Mouse (Mus musculus) neural tube, embryonic 15.5 days (tissue): ENCODE measurements at regions not wholly inside any gene's neighbourhood (a gene's known extent, or its start where the extent isn't known, plus 50 kb on each side); places are given as distances from the start of the nearest gene placed in this dataset.

ENCODE experiments used
- ATAC-seq: fragments of 200-750 bp; cut with Nextera tagmentation; 2 replicates; pipeline ENCODE4 v1.8.0; 2017; ENCODE audit warnings: mild to moderate bottlenecking, moderate TSS enrichment, moderate library complexity; ENCODE audit not compliant: low FRiP score
- H3K27ac ChIP-seq: fragments of 300-500 bp; sonication (generic); replicated peaks from 2 replicates; pipeline ENCODE4 v1.5.1; 2015; ENCODE audit warnings: mild to moderate bottlenecking, inconsistent platforms
- H3K27me3 ChIP-seq: fragments of 300-500 bp; sonication (generic); replicated peaks from 2 replicates; pipeline ENCODE4 v1.6.1; 2015; ENCODE audit warnings: inconsistent platforms
- H3K36me3 ChIP-seq: fragments of 300-500 bp; sonication (generic); 2 replicates; pipeline ENCODE4 v1.6.1; 2015; ENCODE audit warnings: inconsistent platforms
- H3K4me1 ChIP-seq: fragments of 300-500 bp; sonication (generic); 2 replicates; pipeline ENCODE4 v1.6.1; 2015; ENCODE audit warnings: inconsistent platforms
- H3K4me2 ChIP-seq: fragments of 300-500 bp; sonication (generic); 2 replicates; pipeline ENCODE4 v1.6.1; 2015; ENCODE audit warnings: inconsistent platforms, mild to moderate bottlenecking, moderate library complexity
- H3K4me3 ChIP-seq: fragments of 300-500 bp; sonication (generic); replicated peaks from 2 replicates; pipeline ENCODE4 v1.5.1; 2015; ENCODE audit warnings: mild to moderate bottlenecking, inconsistent platforms
- H3K9ac ChIP-seq: fragments of 300-500 bp; sonication (generic); replicated peaks from 2 replicates; pipeline ENCODE4 v1.6.1; 2015; ENCODE audit warnings: mild to moderate bottlenecking, inconsistent platforms
- H3K9me3 ChIP-seq: fragments of 300-500 bp; sonication (generic); replicated peaks from 2 replicates; pipeline ENCODE4 v1.6.1; 2016; ENCODE audit warnings: inconsistent platforms
- WGBS: fragments of 180-500 bp; shearing (Covaris S2); methylation state at CpG from one replicate; pipeline ENCODE4 v1.1.7; 2015; ENCODE audit warnings: mixed read lengths; 5-methylcytosine and 5-hydroxymethylcytosine counted together

DNA sequence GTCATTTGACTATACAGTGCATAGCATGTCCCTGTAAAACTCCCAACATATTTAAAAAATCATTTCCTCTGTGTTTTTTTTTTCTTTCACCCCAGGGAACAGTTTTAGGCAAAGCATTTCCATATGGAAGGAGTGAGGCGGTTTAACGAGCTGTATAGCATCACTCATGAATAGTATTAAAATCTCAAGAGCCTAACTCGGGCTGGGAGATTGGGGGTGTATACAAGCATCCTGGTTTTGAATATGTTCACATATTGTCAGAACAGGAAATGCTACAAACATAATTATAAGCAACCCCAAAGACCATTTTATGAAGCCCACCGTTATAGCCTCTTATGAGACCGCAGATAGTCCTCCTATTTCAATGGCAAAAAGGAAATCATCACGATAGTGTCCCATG lies 370.5 kb downstream of the Pros1 start:
- no peak for ATAC-seq
- no peaks in the 10 kb centered on the region for H3K27me3 ChIP-seq
- no peaks in the 10 kb centered on the region for H3K4me1 ChIP-seq
- 59% methylated on average over 6 of the region's 6 CpGs for WGBS
- H3K9ac ChIP-seq: no peak overlapping the region
- no peak overlapping the region for H3K27ac ChIP-seq
- H3K4me3 ChIP-seq: no peak overlapping the region
- H3K4me2 ChIP-seq: no peak overlapping the region
- no peaks in the 10 kb centered on the region for H3K36me3 ChIP-seq
- H3K9me3 ChIP-seq: no peaks in the 10 kb centered on the region

- H3K27ac ChIP-seq: no peak overlapping the region
- ATAC-seq: no peak
- H3K36me3 ChIP-seq: no peaks in the 10 kb centered on the region
- no peaks in the 10 kb centered on the region for H3K4me1 ChIP-seq
- H3K9me3 ChIP-seq: no peaks in the 10 kb centered on the region
- no peak overlapping the region for H3K9ac ChIP-seq
- no peak overlapping the region for H3K4me3 ChIP-seq
- H3K27me3 ChIP-seq: no peaks in the 10 kb centered on the region
- H3K4me2 ChIP-seq: no peak overlapping the region
- WGBS: 66% methylated on average over 8 of the region's 8 CpGs
Measured at GRCm38 (mm10) chr16:63225097-63225496, 371.0 kb downstream of the Pros1 start.

GRCm38 (mm10) chr16:63229135-63229534 lies 375.0 kb downstream of the Pros1 start:
- no peak for ATAC-seq
- no peaks in the 10 kb centered on the region for H3K36me3 ChIP-seq

DNA sequence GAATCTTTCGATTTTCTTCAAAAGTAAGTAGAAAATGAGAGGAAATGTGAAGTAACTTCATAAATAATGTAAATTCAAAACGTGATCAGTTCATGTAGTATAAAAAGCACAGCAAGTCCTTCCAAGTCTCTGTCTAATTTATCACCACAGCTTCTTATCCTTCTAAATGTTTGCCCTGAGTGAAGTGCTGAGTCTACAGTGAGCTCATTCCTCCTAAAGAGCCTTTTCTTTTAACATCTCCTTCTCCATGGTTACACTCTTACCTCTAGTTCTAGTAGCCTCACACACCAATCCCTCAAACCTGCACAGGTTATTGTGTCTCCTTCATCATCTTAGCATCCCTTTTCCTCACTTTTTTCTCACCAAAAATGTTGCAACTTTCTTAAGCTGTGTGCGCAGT lies 375.5 kb downstream of the Pros1 start:
- no peaks in the 10 kb centered on the region for H3K9me3 ChIP-seq
- H3K36me3 ChIP-seq: no peaks in the 10 kb centered on the region
- H3K27ac ChIP-seq: no peak overlapping the region
- no peak overlapping the region for H3K4me3 ChIP-seq
- no peaks in the 10 kb centered on the region for H3K4me1 ChIP-seq
- WGBS: 75% methylated on average over 3 of the region's 3 CpGs
- H3K27me3 ChIP-seq: no peaks in the 10 kb centered on the region
- H3K9ac ChIP-seq: no peak overlapping the region
- H3K4me2 ChIP-seq: no peak overlapping the region
- ATAC-seq: no peak

More at GRCm38 (mm10) chr16:63229135-63229534, 375.0 kb downstream of the Pros1 start:
- H3K4me3 ChIP-seq: no peak overlapping the region
- no peaks in the 10 kb centered on the region for H3K27me3 ChIP-seq
- H3K4me1 ChIP-seq: no peaks in the 10 kb centered on the region
- no peak overlapping the region for H3K4me2 ChIP-seq
- H3K9me3 ChIP-seq: no peaks in the 10 kb centered on the region
- no peak overlapping the region for H3K9ac ChIP-seq
- no peak overlapping the region for H3K27ac ChIP-seq
- WGBS: 41% methylated on average over 1 of the region's 1 CpGs

GRCm38 (mm10) chr16:63270173-63270572 lies 416.1 kb downstream of the Pros1 start:
- Histone ChIP-seq H3K4me1 (peaks cover 6% of the 10 kb centered on the region; the same call in 1 of the 2 replicates), H3K9ac (no peak overlapping the region), H3K4me2 (no peak overlapping the region), H3K9me3 (no peaks in the 10 kb centered on the region), H3K27me3 (no peaks in the 10 kb centered on the region), H3K4me3 (no peak overlapping the region), H3K27ac (no peak overlapping the region), H3K36me3 (no peaks in the 10 kb centered on the region)
- ATAC-seq: no peak
- WGBS: 17% methylated on average over 5 of the region's 5 CpGs

GRCm38 (mm10) chr16:63277556-63277955 lies 423.4 kb downstream of the Pros1 start:
- no peak overlapping the region for H3K4me2 ChIP-seq
- H3K27me3 ChIP-seq: no peaks in the 10 kb centered on the region
- WGBS: 23% methylated on average over 1 of the region's 1 CpGs
- H3K36me3 ChIP-seq: no peaks in the 10 kb centered on the region
- no peak overlapping the region for H3K9ac ChIP-seq
- no peak overlapping the region for H3K4me3 ChIP-seq
- H3K9me3 ChIP-seq: no peaks in the 10 kb centered on the region
- no peak overlapping the region for H3K27ac ChIP-seq
- no peak for ATAC-seq
- no peaks in the 10 kb centered on the region for H3K4me1 ChIP-seq

DNA sequence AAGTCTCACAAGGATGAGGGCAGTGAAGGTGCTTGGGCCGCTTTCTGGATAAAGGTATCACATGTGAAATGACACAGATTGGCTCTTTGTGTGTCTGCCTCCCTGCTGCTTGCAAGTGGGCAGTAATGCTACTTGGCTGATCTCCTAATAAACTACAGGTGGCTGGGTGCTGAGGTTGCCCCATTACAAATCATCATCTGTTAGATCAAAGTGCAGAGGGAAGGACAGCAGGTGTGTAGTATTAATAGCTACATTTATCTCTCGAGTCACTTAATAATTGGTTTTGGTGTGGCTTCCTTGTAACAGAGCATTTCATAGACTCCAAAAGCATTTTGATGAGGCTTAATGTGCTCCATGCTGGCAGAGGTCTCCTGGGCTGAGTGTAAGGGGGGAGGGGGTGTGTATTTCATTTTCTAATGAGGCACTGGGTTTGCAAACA lies 424.2 kb downstream of the Pros1 start:
- Histone ChIP-seq H3K4me3 (no peak overlapping the region), H3K27me3 (no peaks in the 10 kb centered on the region), H3K4me1 (no peaks in the 10 kb centered on the region), H3K27ac (no peak overlapping the region), H3K9me3 (no peaks in the 10 kb centered on the region), H3K9ac (no peak overlapping the region), H3K36me3 (no peaks in the 10 kb centered on the region), H3K4me2 (no peak overlapping the region)
- 40% methylated on average over 2 of the region's 2 CpGs for WGBS
- no peak; the same call in 1 of the 2 replicates for ATAC-seq

DNA sequence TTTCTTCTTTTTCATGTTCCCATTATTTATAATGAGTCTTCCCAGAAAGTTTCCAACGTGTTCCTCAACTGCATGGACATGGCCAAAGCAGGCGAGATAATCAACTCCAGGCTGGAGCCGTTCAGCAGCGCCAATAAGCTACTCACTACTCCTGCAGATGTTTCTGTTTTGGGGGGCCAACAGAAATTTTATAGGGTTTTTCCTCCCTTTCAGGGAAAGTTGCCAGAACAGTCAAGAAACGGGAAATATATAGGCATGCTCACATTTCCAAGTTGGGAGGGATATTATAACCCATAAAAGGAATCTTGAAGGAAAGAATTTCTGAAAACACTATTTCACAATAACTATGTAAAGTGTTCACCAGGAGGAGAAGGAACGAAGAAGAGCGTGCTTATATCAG lies 433.5 kb downstream of the Pros1 start:
- no peak overlapping the region for H3K4me3 ChIP-seq
- no peak overlapping the region for H3K9ac ChIP-seq
- 92% methylated on average over 7 of the region's 7 CpGs for WGBS
- H3K36me3 ChIP-seq: no peaks in the 10 kb centered on the region
- H3K27me3 ChIP-seq: no peaks in the 10 kb centered on the region
- ATAC-seq: no peak
- H3K4me2 ChIP-seq: no peak overlapping the region
- no peaks in the 10 kb centered on the region for H3K9me3 ChIP-seq
- H3K4me1 ChIP-seq: no peaks in the 10 kb centered on the region
- no peak overlapping the region for H3K27ac ChIP-seq

DNA sequence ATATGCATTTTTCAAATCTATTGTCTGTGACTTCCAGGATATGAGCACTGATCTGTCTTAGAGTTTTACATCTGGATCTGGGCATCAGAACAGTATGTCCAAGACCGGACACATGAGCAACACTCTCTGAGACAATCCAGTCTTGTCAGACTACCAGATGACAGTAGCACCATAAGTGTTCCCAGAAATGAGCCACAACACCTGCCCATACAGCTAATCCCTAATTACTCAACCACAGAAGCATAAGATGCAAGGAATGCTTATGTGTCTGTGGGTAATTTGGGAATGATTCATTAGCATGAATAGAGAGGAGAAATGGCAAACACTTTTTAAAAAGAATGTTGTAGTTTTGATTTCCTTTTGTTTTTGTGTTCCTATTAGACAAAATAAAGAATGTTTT lies 457.6 kb downstream of the Pros1 start:
- H3K4me3 ChIP-seq: no peak overlapping the region
- no peak overlapping the region for H3K9ac ChIP-seq
- no peaks in the 10 kb centered on the region for H3K4me1 ChIP-seq
- H3K27ac ChIP-seq: no peak overlapping the region
- no peaks in the 10 kb centered on the region for H3K9me3 ChIP-seq
- no peak overlapping the region for H3K4me2 ChIP-seq
- no peaks in the 10 kb centered on the region for H3K36me3 ChIP-seq
- ATAC-seq: no peak
- no peaks in the 10 kb centered on the region for H3K27me3 ChIP-seq
- WGBS: 98% methylated on average over 1 of the region's 1 CpGs

GRCm38 (mm10) chr16:63313544-63313943 lies 459.4 kb downstream of the Pros1 start:
- H3K4me3 ChIP-seq: no peak overlapping the region
- H3K27ac ChIP-seq: no peak overlapping the region
- no peaks in the 10 kb centered on the region for H3K36me3 ChIP-seq
- 86% methylated on average over 1 of the region's 1 CpGs for WGBS
- H3K9ac ChIP-seq: no peak overlapping the region
- H3K4me2 ChIP-seq: no peak overlapping the region
- H3K4me1 ChIP-seq: no peaks in the 10 kb centered on the region
- no peaks in the 10 kb centered on the region for H3K27me3 ChIP-seq
- no peaks in the 10 kb centered on the region for H3K9me3 ChIP-seq
- ATAC-seq: no peak

DNA sequence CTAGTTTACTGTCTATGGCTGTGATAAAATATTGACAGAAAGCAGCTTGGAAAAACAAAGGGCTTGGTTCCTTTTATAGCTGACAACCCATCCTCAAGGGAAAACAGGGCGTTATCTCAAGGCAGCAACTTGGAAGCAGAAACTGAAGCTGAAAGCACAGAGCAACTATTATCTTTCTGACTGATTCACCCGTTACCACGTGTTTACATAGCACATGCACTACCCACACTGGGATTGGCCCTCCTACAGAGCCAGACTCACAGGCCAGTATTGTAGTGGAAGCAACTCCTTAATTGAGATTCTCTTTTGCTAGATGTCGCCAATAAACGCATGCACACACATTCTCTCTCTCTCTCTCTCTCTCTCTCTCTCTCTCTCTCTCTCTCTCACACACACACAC lies 465.5 kb downstream of the Pros1 start:
- Histone ChIP-seq H3K4me1 (no peaks in the 10 kb centered on the region), H3K9me3 (no peaks in the 10 kb centered on the region), H3K4me2 (no peak overlapping the region), H3K36me3 (no peaks in the 10 kb centered on the region), H3K27me3 (no peaks in the 10 kb centered on the region), H3K4me3 (no peak overlapping the region), H3K9ac (no peak overlapping the region), H3K27ac (no peak overlapping the region)
- no peak for ATAC-seq
- 25% methylated on average over 5 of the region's 5 CpGs for WGBS

DNA sequence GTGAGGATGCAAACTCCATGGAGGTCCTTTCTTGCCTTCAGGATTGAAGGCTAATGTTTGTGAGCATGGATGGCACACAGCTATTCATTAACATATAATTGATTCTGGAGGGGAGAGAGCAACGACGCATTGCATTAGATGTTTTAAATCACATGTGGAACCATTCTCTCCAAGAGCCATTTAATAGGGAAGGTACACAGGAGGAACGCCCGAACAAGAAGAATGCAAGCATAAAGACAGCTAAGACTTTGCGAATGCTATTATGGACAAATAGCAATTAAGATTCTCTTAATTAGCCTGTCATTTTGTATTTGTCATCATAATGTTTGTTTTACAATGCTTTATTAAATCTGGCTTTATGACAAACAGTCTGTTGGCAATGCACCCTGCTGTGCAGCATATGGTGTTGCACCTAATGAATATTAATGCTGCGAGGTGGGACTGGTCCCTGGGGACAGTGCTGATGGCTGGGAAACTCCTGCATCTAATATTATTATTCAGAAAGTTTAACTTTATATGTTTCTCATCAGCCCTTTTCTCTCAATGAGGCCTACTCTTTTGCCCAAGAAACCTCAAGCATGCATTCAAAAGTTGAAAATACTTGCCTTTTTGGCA lies 497.5 kb downstream of the Pros1 start:
- peak; percentile 45; the same call in 1 of the 2 replicates for ATAC-seq
- Histone ChIP-seq H3K36me3 (no peaks in the 10 kb centered on the region), H3K9me3 (no peaks in the 10 kb centered on the region), H3K9ac (no peak overlapping the region), H3K27me3 (no peaks in the 10 kb centered on the region), H3K4me3 (no peak overlapping the region), H3K27ac (no peak overlapping the region), H3K4me2 (no peak overlapping the region), H3K4me1 (0 out of 2 replicates have a peak, but pooled peaks cover 3% of the 10 kb centered on the region)
- WGBS: 28% methylated on average over 6 of the region's 6 CpGs
